Mouse (Mus musculus): Measurements from ENCODE around the gene Hoxc10. TPM values are rescaled to one million over a fixed set of nuclear protein-coding genes. Genes with fewer than 3 reads are reported as not detected.

Gene Hoxc10
- polyA plus RNA-seq, 1 experiment from 2014 or later, result not detected

GRCm38 (mm10) chr15:102997939-102998355 is 31.4 kb downstream of the Hoxc10 start, which contains the start of gene Hoxc6:
TSS of gene Hoxc6 (plus strand) at chr15:102998257.
- H3K27me3 ChIP-seq (replicated peaks; ENCODE audit: control insufficient read depth, insufficient read depth, low read length), result peaks cover 95% of the 10 kb centered on the region

GRCm38 (mm10) chr15:102998608-102999182 is 32.1 kb downstream of the Hoxc10 start:
- H3K4me1 ChIP-seq (ENCODE audit: control insufficient read depth, insufficient read depth, low read length), result peaks cover 7% of the 10 kb centered on the region; the same call in 1 of the 2 replicates
- peaks cover 96% of the 10 kb centered on the region for H3K27me3 ChIP-seq (replicated peaks; ENCODE audit: control insufficient read depth, insufficient read depth, low read length)
- DNase-seq (ENCODE audit: low spot score) (no peak), ATAC-seq (peak; percentile 48; the same call in 1 of the 2 replicates)
- H3K4me2 ChIP-seq (ENCODE audit: low read length), result peak overlapping the region; percentile 45
- no peak overlapping the region for H3K27ac ChIP-seq (ENCODE audit: low read depth, low read length)
- no peaks in the 10 kb centered on the region for H3K36me3 ChIP-seq (ENCODE audit: control insufficient read depth, insufficient read depth, low read length)
- no peak overlapping the region for H3K4me3 ChIP-seq (ENCODE audit: low read depth, low read length)
- H3K9me3 ChIP-seq (replicated peaks; ENCODE audit: control insufficient read depth, low read length), result no peaks in the 10 kb centered on the region
- WGBS, result under 1% methylated on average over 19 of the region's 19 CpGs
- no peak overlapping the region for H3K9ac ChIP-seq (ENCODE audit: low read length)

More at GRCm38 (mm10) chr15:102997939-102998355, 31.4 kb downstream of the Hoxc10 start, which contains the start of gene Hoxc6:
- Histone ChIP-seq H3K4me2 (ENCODE audit: low read length) (peak within 1 kb of the TSS; percentile 45), H3K9ac (ENCODE audit: low read length) (no peak within 1 kb of the TSS), H3K36me3 (ENCODE audit: control insufficient read depth, insufficient read depth, low read length) (no peaks in the 10 kb centered on the region), H3K4me3 (ENCODE audit: low read depth, low read length) (peak within 1 kb of the TSS; percentile 23), H3K9me3 (replicated peaks; ENCODE audit: control insufficient read depth, low read length) (no peaks in the 10 kb centered on the region), H3K27ac (ENCODE audit: low read depth, low read length) (no peak within 1 kb of the TSS), H3K4me1 (ENCODE audit: control insufficient read depth, insufficient read depth, low read length) (peaks cover 7% of the 10 kb centered on the region; the same call in 1 of the 2 replicates)
- 1% methylated on average over 19 of the region's 19 CpGs for WGBS
- DNase-seq (ENCODE audit: low spot score) (no peak), ATAC-seq (no peak)

- ATAC-seq, result peak; percentile 84
- H3K9me3 ChIP-seq (replicated peaks; ENCODE audit: control insufficient read depth, low read length), result no peaks in the 10 kb centered on the region
Observed at GRCm38 (mm10) chr15:102999183-102999831, 32.7 kb downstream of the Hoxc10 start.

GRCm38 (mm10) chr15:102999955-103000354 is 33.4 kb downstream of the Hoxc10 start:
- Histone ChIP-seq H3K4me2 (ENCODE audit: low read length) (no peak overlapping the region), H3K4me3 (ENCODE audit: low read depth, low read length) (no peak overlapping the region), H3K9ac (ENCODE audit: low read length) (no peak overlapping the region), H3K36me3 (ENCODE audit: control insufficient read depth, insufficient read depth, low read length) (no peaks in the 10 kb centered on the region), H3K4me1 (ENCODE audit: control insufficient read depth, insufficient read depth, low read length) (peaks cover 7% of the 10 kb centered on the region; the same call in 1 of the 2 replicates), H3K9me3 (replicated peaks; ENCODE audit: control insufficient read depth, low read length) (no peaks in the 10 kb centered on the region), H3K27me3 (replicated peaks; ENCODE audit: control insufficient read depth, insufficient read depth, low read length) (peaks cover 100% of the 10 kb centered on the region), H3K27ac (ENCODE audit: low read depth, low read length) (no peak overlapping the region)
- DNase-seq (ENCODE audit: low spot score) (no peak), ATAC-seq (peak; percentile 50; the same call in 1 of the 2 replicates)
- WGBS, result 1% methylated on average over 10 of the region's 11 CpGs

More at GRCm38 (mm10) chr15:102999183-102999831, 32.7 kb downstream of the Hoxc10 start:
- Histone ChIP-seq H3K27me3 (replicated peaks; ENCODE audit: control insufficient read depth, insufficient read depth, low read length) (peaks cover 100% of the 10 kb centered on the region), H3K4me1 (ENCODE audit: control insufficient read depth, insufficient read depth, low read length) (peaks cover 7% of the 10 kb centered on the region; the same call in 1 of the 2 replicates), H3K27ac (ENCODE audit: low read depth, low read length) (no peak overlapping the region), H3K9ac (ENCODE audit: low read length) (0 out of 2 replicates have a peak overlapping the region, but pooled peaks have one; percentile 25), H3K4me2 (ENCODE audit: low read length) (peak overlapping the region; percentile 45), H3K36me3 (ENCODE audit: control insufficient read depth, insufficient read depth, low read length) (no peaks in the 10 kb centered on the region), H3K4me3 (ENCODE audit: low read depth, low read length) (peak overlapping the region; percentile 23)
- WGBS, result 2% methylated on average over 33 of the region's 33 CpGs
- DNase-seq (ENCODE audit: low spot score), result peak; percentile 83

- no peaks in the 10 kb centered on the region for H3K9me3 ChIP-seq (replicated peaks; ENCODE audit: control insufficient read depth, low read length)
- H3K36me3 ChIP-seq (ENCODE audit: control insufficient read depth, insufficient read depth, low read length), result no peaks in the 10 kb centered on the region
- H3K27ac ChIP-seq (ENCODE audit: low read depth, low read length), result no peak overlapping the region
- WGBS, result under 1% methylated on average over 24 of the region's 24 CpGs
- H3K9ac ChIP-seq (ENCODE audit: low read length), result no peak overlapping the region
- DNase-seq (ENCODE audit: low spot score) (no peak), ATAC-seq (no peak)
- no peak overlapping the region for H3K4me2 ChIP-seq (ENCODE audit: low read length)
- peaks cover 100% of the 10 kb centered on the region for H3K27me3 ChIP-seq (replicated peaks; ENCODE audit: control insufficient read depth, insufficient read depth, low read length)
- H3K4me1 ChIP-seq (ENCODE audit: control insufficient read depth, insufficient read depth, low read length), result peaks cover 7% of the 10 kb centered on the region; the same call in 1 of the 2 replicates
- H3K4me3 ChIP-seq (ENCODE audit: low read depth, low read length), result no peak overlapping the region
Observed at GRCm38 (mm10) chr15:103000501-103000901, 33.9 kb downstream of the Hoxc10 start.

- DNase-seq (ENCODE audit: low spot score), result no peak
- H3K9me3 ChIP-seq (replicated peaks; ENCODE audit: control insufficient read depth, low read length), result no peaks in the 10 kb centered on the region
- H3K27me3 ChIP-seq (replicated peaks; ENCODE audit: control insufficient read depth, insufficient read depth, low read length), result peaks cover 100% of the 10 kb centered on the region
- peaks cover 7% of the 10 kb centered on the region; the same call in 1 of the 2 replicates for H3K4me1 ChIP-seq (ENCODE audit: control insufficient read depth, insufficient read depth, low read length)
- H3K4me2 ChIP-seq (ENCODE audit: low read length), result no peak overlapping the region
- WGBS, result 9% methylated on average over 2 of the region's 2 CpGs
- ATAC-seq, result no peak
- no peaks in the 10 kb centered on the region for H3K36me3 ChIP-seq (ENCODE audit: control insufficient read depth, insufficient read depth, low read length)
- no peak overlapping the region for H3K9ac ChIP-seq (ENCODE audit: low read length)
- H3K4me3 ChIP-seq (ENCODE audit: low read depth, low read length), result no peak overlapping the region
- H3K27ac ChIP-seq (ENCODE audit: low read depth, low read length), result no peak overlapping the region
Observed at GRCm38 (mm10) chr15:103001370-103001769, 34.8 kb downstream of the Hoxc10 start.

- Histone ChIP-seq H3K27ac (ENCODE audit: low read depth, low read length) (no peak overlapping the region), H3K4me2 (ENCODE audit: low read length) (no peak overlapping the region), H3K4me1 (ENCODE audit: control insufficient read depth, insufficient read depth, low read length) (peaks cover 7% of the 10 kb centered on the region; the same call in 1 of the 2 replicates), H3K27me3 (replicated peaks; ENCODE audit: control insufficient read depth, insufficient read depth, low read length) (peaks cover 100% of the 10 kb centered on the region), H3K9ac (ENCODE audit: low read length) (no peak overlapping the region), H3K36me3 (ENCODE audit: control insufficient read depth, insufficient read depth, low read length) (no peaks in the 10 kb centered on the region), H3K4me3 (ENCODE audit: low read depth, low read length) (no peak overlapping the region), H3K9me3 (replicated peaks; ENCODE audit: control insufficient read depth, low read length) (no peaks in the 10 kb centered on the region)
- DNase-seq (ENCODE audit: low spot score) (no peak), ATAC-seq (no peak)
- 6% methylated on average over 4 of the region's 4 CpGs for WGBS
Observed at GRCm38 (mm10) chr15:103002156-103002555, 35.6 kb downstream of the Hoxc10 start.

- no peaks in the 10 kb centered on the region for H3K36me3 ChIP-seq (ENCODE audit: control insufficient read depth, insufficient read depth, low read length)
- no peaks in the 10 kb centered on the region for H3K9me3 ChIP-seq (replicated peaks; ENCODE audit: control insufficient read depth, low read length)
- H3K4me3 ChIP-seq (ENCODE audit: low read depth, low read length), result no peak overlapping the region
- H3K4me2 ChIP-seq (ENCODE audit: low read length), result no peak overlapping the region
- DNase-seq (ENCODE audit: low spot score) (no peak), ATAC-seq (no peak)
- H3K4me1 ChIP-seq (ENCODE audit: control insufficient read depth, insufficient read depth, low read length), result peaks cover 7% of the 10 kb centered on the region; the same call in 1 of the 2 replicates
- WGBS, result 2% methylated on average over 13 of the region's 13 CpGs
- H3K27ac ChIP-seq (ENCODE audit: low read depth, low read length), result no peak overlapping the region
- peaks cover 100% of the 10 kb centered on the region for H3K27me3 ChIP-seq (replicated peaks; ENCODE audit: control insufficient read depth, insufficient read depth, low read length)
- H3K9ac ChIP-seq (ENCODE audit: low read length), result no peak overlapping the region
Observed at GRCm38 (mm10) chr15:103002821-103003448, 36.3 kb downstream of the Hoxc10 start.

Measured in forebrain, embryonic 14.5 days (tissue).